Mouse (Mus musculus): ENCODE measurements around the gene Thap2. TPM values are rescaled to one million over a fixed set of nuclear protein-coding genes. Genes with fewer than 3 reads are reported as not detected.
A peak's percentile ranks its signal among the peaks of the same experiment; 100 is the strongest.

The Thap2 gene
- polyA plus RNA-seq (2012; rRNA removed), result 7.4 and 7.6 TPM in 2 replicates

GRCm38 (mm10) chr10:115384221-115385017, at the start of gene Thap2, which contains the start of gene Zfc3h1:
Gene Thap2, minus strand, starts transcription at chr10:115384443.
Gene Zfc3h1, plus strand, starts transcription at chr10:115384959.
- H3K36me3 ChIP-seq (ENCODE audit: control insufficient read depth, insufficient read depth, low read length), result peaks cover 2% of the 10 kb centered on the region; the same call in 1 of the 2 replicates
- no peaks in the 10 kb centered on the region for H3K27me3 ChIP-seq (replicated peaks; ENCODE audit: control insufficient read depth, insufficient read depth, low read length)
- peaks cover 2% of the 10 kb centered on the region for H3K4me1 ChIP-seq (ENCODE audit: control insufficient read depth, insufficient read depth, low read length)
- H3K4me3 ChIP-seq (ENCODE audit: insufficient read depth, low read depth, low read length), result peak within 1 kb of the TSS; percentile 92
- H3K27ac ChIP-seq (ENCODE audit: insufficient read depth, low read depth, low read length), result peak within 1 kb of the TSS; percentile 92
- DNase-seq, result peak; percentile 99
- WGBS, result under 1% methylated on average over 65 of the region's 65 CpGs
- TF ChIP-seq CTCF (conservative IDR thresholded peaks at IDR 0.05; ENCODE audit: insufficient read depth, insufficient read length, low read depth, low read length) (peak; percentile 63), POLR2A (IDR thresholded peaks at IDR 0.05; ENCODE audit: low read depth, low read length) (peak; percentile 56)

- TF ChIP-seq POLR2A (IDR thresholded peaks at IDR 0.05; ENCODE audit: low read depth, low read length), result no peak
- no peak for TF ChIP-seq CTCF (conservative IDR thresholded peaks at IDR 0.05; ENCODE audit: insufficient read depth, insufficient read length, low read depth, low read length)
- no peaks in the 10 kb centered on the region for H3K4me1 ChIP-seq (ENCODE audit: control insufficient read depth, insufficient read depth, low read length)
- peaks cover 6% of the 10 kb centered on the region for H3K36me3 ChIP-seq (ENCODE audit: control insufficient read depth, insufficient read depth, low read length)
- no peak overlapping the region for H3K27ac ChIP-seq (ENCODE audit: insufficient read depth, low read depth, low read length)
- H3K27me3 ChIP-seq (replicated peaks; ENCODE audit: control insufficient read depth, insufficient read depth, low read length), result no peaks in the 10 kb centered on the region
- no peak for DNase-seq
- no peak overlapping the region for H3K4me3 ChIP-seq (ENCODE audit: insufficient read depth, low read depth, low read length)
- 72% methylated on average over 2 of the region's 2 CpGs for WGBS
Observed at GRCm38 (mm10) chr10:115425351-115425750, 41.1 kb upstream of the Thap2 start.

DNA sequence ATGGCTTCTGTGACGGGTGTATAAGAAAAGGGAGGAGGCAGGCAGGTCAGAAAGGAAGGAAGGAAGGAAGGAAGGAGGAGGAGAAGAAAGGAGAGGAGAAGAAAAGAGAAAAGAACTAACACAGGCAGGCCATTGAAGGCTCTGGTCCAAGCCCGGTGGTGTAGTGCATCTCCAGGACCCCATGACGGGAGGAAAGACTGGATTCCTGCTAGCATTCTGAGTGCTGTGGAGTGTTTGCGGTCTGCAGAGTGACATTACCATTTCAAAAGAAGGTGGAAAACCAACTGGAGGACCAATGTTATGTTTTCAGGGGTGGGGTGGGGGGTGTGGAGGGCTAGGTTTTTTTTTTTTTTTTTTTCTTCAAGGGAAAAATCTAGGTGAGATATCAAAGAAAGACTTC, 37.7 kb upstream of the Thap2 start:
- Histone ChIP-seq H3K27ac (ENCODE audit: insufficient read depth, low read depth, low read length) (no peak overlapping the region), H3K4me3 (ENCODE audit: insufficient read depth, low read depth, low read length) (no peak overlapping the region), H3K27me3 (replicated peaks; ENCODE audit: control insufficient read depth, insufficient read depth, low read length) (no peaks in the 10 kb centered on the region), H3K36me3 (ENCODE audit: control insufficient read depth, insufficient read depth, low read length) (peaks cover 2% of the 10 kb centered on the region), H3K4me1 (ENCODE audit: control insufficient read depth, insufficient read depth, low read length) (no peaks in the 10 kb centered on the region)
- 83% methylated on average over 4 of the region's 4 CpGs for WGBS
- TF ChIP-seq CTCF (conservative IDR thresholded peaks at IDR 0.05; ENCODE audit: insufficient read depth, insufficient read length, low read depth, low read length) (no peak), POLR2A (IDR thresholded peaks at IDR 0.05; ENCODE audit: low read depth, low read length) (no peak)
- no peak for DNase-seq

GRCm38 (mm10) chr10:115414056-115414455, 29.8 kb upstream of the Thap2 start:
- no peak overlapping the region for H3K27ac ChIP-seq (ENCODE audit: insufficient read depth, low read depth, low read length)
- no peaks in the 10 kb centered on the region for H3K27me3 ChIP-seq (replicated peaks; ENCODE audit: control insufficient read depth, insufficient read depth, low read length)
- 70% methylated on average over 3 of the region's 3 CpGs for WGBS
- H3K4me3 ChIP-seq (ENCODE audit: insufficient read depth, low read depth, low read length), result no peak overlapping the region
- H3K4me1 ChIP-seq (ENCODE audit: control insufficient read depth, insufficient read depth, low read length), result no peaks in the 10 kb centered on the region
- no peak for TF ChIP-seq POLR2A (IDR thresholded peaks at IDR 0.05; ENCODE audit: low read depth, low read length)
- no peak for TF ChIP-seq CTCF (conservative IDR thresholded peaks at IDR 0.05; ENCODE audit: insufficient read depth, insufficient read length, low read depth, low read length)
- H3K36me3 ChIP-seq (ENCODE audit: control insufficient read depth, insufficient read depth, low read length), result peaks cover 12% of the 10 kb centered on the region
- DNase-seq, result no peak

DNA sequence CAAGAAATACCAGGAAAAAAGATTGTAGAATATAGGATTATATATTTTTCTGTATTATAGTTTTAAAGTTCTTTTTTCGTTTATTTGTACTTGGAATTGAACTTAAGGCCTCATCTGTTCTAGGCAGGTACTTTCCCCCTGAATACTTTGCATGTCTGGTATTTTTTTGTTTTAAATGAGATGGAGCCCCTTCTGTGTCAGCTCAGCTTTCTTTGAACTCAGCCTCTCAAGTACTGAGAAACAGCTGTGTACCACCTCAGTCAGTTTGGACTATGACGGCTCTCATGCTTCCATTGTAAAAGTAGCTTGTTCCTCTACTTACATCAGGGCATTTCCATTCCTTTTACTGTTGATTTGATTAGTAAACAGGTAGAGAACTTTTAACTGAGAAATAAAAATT, 29.3 kb upstream of the Thap2 start:
- WGBS, result 94% methylated on average over 2 of the region's 2 CpGs

GRCm38 (mm10) chr10:115406393-115406792, 22.1 kb upstream of the Thap2 start:
- peak; percentile 49 for DNase-seq
- WGBS, result 63% methylated on average over 6 of the region's 6 CpGs
- H3K4me3 ChIP-seq (ENCODE audit: insufficient read depth, low read depth, low read length), result no peak overlapping the region
- peaks cover 19% of the 10 kb centered on the region for H3K36me3 ChIP-seq (ENCODE audit: control insufficient read depth, insufficient read depth, low read length)
- H3K27ac ChIP-seq (ENCODE audit: insufficient read depth, low read depth, low read length), result no peak overlapping the region
- H3K27me3 ChIP-seq (replicated peaks; ENCODE audit: control insufficient read depth, insufficient read depth, low read length), result no peaks in the 10 kb centered on the region
- TF ChIP-seq POLR2A (IDR thresholded peaks at IDR 0.05; ENCODE audit: low read depth, low read length) (no peak), CTCF (conservative IDR thresholded peaks at IDR 0.05; ENCODE audit: insufficient read depth, insufficient read length, low read depth, low read length) (peak; percentile 69)
- H3K4me1 ChIP-seq (ENCODE audit: control insufficient read depth, insufficient read depth, low read length), result no peaks in the 10 kb centered on the region

More for the DNA sequence above, 29.3 kb upstream of the Thap2 start:
- no peak overlapping the region for H3K4me3 ChIP-seq (ENCODE audit: insufficient read depth, low read depth, low read length)
- H3K27ac ChIP-seq (ENCODE audit: insufficient read depth, low read depth, low read length), result no peak overlapping the region
- H3K4me1 ChIP-seq (ENCODE audit: control insufficient read depth, insufficient read depth, low read length), result no peaks in the 10 kb centered on the region
- no peak for TF ChIP-seq CTCF (conservative IDR thresholded peaks at IDR 0.05; ENCODE audit: insufficient read depth, insufficient read length, low read depth, low read length)
- H3K27me3 ChIP-seq (replicated peaks; ENCODE audit: control insufficient read depth, insufficient read depth, low read length), result no peaks in the 10 kb centered on the region
- H3K36me3 ChIP-seq (ENCODE audit: control insufficient read depth, insufficient read depth, low read length), result peaks cover 14% of the 10 kb centered on the region
- no peak for DNase-seq

DNA sequence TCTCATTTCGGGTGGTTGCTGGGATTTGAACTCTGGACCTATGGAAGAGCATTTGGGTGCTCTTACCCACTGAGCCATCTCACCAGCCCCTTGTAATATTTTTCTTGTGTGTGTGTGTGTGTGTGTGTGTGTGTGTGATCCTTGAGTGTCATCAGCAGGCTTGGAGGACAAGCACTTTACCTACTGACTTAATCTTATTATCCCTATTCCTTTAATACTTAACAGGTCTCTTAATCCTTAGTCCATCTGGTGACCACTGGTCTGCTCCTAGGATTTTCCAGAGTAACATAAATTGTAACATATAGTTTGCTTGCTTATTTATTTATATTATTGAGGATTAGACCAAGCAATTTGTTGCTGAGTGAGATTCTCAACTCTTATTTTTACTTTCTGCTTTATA, 7.7 kb upstream of the Thap2 start:
- TF ChIP-seq POLR2A (IDR thresholded peaks at IDR 0.05; ENCODE audit: low read depth, low read length), result no peak
- no peak for TF ChIP-seq CTCF (conservative IDR thresholded peaks at IDR 0.05; ENCODE audit: insufficient read depth, insufficient read length, low read depth, low read length)
- Histone ChIP-seq H3K4me3 (ENCODE audit: insufficient read depth, low read depth, low read length) (no peak overlapping the region), H3K4me1 (ENCODE audit: control insufficient read depth, insufficient read depth, low read length) (peaks cover 2% of the 10 kb centered on the region; the same call in 1 of the 2 replicates), H3K27ac (ENCODE audit: insufficient read depth, low read depth, low read length) (no peak overlapping the region), H3K36me3 (ENCODE audit: control insufficient read depth, insufficient read depth, low read length) (peaks cover 12% of the 10 kb centered on the region), H3K27me3 (replicated peaks; ENCODE audit: control insufficient read depth, insufficient read depth, low read length) (no peaks in the 10 kb centered on the region)
- 85% methylated on average over 1 of the region's 1 CpGs for WGBS
- no peak for DNase-seq
